8 mouse cellular contexts compared by ENCODE assay signal in the genomic region with DNA sequence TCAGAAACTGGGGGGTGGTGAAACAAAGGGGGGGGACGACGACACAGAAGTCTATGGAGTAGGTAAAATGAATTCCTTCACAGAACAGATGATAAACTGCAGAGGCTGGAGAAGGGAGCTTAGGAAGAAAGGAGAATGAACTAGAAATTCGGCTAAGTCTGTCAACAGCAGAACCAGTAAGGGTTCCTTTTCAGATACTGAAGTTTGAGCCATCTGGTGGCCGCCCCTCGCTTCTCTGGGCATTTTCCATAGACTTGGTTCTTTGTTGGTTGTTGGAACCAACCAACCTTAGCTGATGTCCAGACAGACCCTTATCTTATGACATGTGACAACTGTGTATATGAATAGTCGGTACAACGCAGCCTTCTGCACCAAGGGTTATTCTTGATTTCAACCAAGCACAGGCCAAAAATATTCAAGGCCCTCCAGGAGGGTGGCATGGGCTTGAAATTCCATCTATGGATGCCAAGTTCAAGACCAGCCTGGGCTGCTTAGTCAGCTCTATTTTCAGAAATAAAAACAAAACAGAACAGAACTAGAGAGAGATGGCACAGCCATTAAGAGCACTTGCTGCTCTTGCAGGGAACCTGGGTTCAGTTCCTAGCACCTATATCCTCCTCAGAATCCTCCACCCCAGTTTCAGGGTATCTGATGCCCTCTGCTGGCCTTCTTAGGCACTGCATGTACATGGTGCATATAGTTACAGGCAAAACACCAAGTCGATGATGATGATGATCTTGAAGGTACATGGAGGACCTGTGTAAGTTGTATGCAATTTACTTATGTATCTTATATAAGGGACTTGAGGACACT. TPM values are rescaled to one million over a fixed set of nuclear protein-coding genes. Genes with fewer than 3 reads are reported as not detected.
DNase-seq lines count a peak whose midpoint lies in the region; ATAC-seq and TF ChIP-seq lines count a peak whose summit lies in the region.

No protein-coding gene starts in this region.

- H3K27me3 ChIP-seq in CH12.LX (replicated peaks): no peaks in the 10 kb centered on the region
- no peaks in the 10 kb centered on the region for H3K27me3 ChIP-seq in forebrain, embryonic 13.5 days
- no peaks in the 10 kb centered on the region for H3K27me3 ChIP-seq in limb, embryonic 10.5 days (ENCODE audit: low read depth, poor library complexity, severe bottlenecking)
- no peaks in the 10 kb centered on the region for H3K27me3 ChIP-seq in midbrain, embryonic 15.5 days (replicated peaks)

- peaks cover 0 to 27% of the 10 kb centered on the region in 2 experiments; a peak in 2 of 4 replicates for H3K4me1 ChIP-seq in CH12.LX (ENCODE audit: control insufficient read depth in 1 of 2, insufficient read depth in 2 of 2)
- H3K4me1 ChIP-seq in forebrain, embryonic 13.5 days: peaks cover 68% of the 10 kb centered on the region
- peaks cover 58% of the 10 kb centered on the region for H3K4me1 ChIP-seq in limb, embryonic 10.5 days
- H3K4me1 ChIP-seq in midbrain, embryonic 15.5 days: peaks cover 70% of the 10 kb centered on the region

- H3K27ac ChIP-seq in CH12.LX (ENCODE audit: insufficient read depth, low read depth): peak overlapping the region; percentile 83
- H3K27ac ChIP-seq in forebrain, embryonic 13.5 days: peak overlapping the region; percentile 21; the same call in 1 of the 2 replicates
- peak overlapping the region; percentile 97 for H3K27ac ChIP-seq in limb, embryonic 10.5 days
- no peak overlapping the region; the same call in 1 of the 2 replicates for H3K27ac ChIP-seq in midbrain, embryonic 15.5 days

- WGBS in forebrain, embryonic 13.5 days: 94% methylated on average over 8 of the region's 8 CpGs
- 86% methylated on average over 8 of the region's 8 CpGs for WGBS in limb, embryonic 10.5 days
- 92% methylated on average over 8 of the region's 8 CpGs for WGBS in midbrain, embryonic 15.5 days

- peak overlapping the region; percentile 58 to 74 (median 63) for H3K4me3 ChIP-seq in CH12.LX (replicated peaks in 1 of 3; ENCODE audit: low read depth in 2 of 3, low read length in 2 of 3, poor library complexity in 1 of 3)
- H3K4me3 ChIP-seq in forebrain, embryonic 13.5 days: peak overlapping the region; percentile 77; the same call in 1 of the 2 replicates
- H3K4me3 ChIP-seq in limb, embryonic 10.5 days: peak overlapping the region; percentile 73
- H3K4me3 ChIP-seq in midbrain, embryonic 15.5 days: peak overlapping the region; percentile 78

- H3K9ac ChIP-seq in CH12.LX (ENCODE audit: insufficient read depth, low read depth): peak overlapping the region; percentile 69
- peak overlapping the region; percentile 91 for H3K9ac ChIP-seq in forebrain, embryonic 13.5 days
- no peak overlapping the region for H3K9ac ChIP-seq in midbrain, embryonic 15.5 days

- TF ChIP-seq POLR2A in CH12.LX (IDR thresholded peaks at IDR 0.05; ENCODE audit: low read depth, low read length): no peak

- H3K36me3 ChIP-seq in CH12.LX (replicated peaks in 1 of 2; ENCODE audit: control insufficient read depth in 1 of 2, insufficient read depth in 1 of 2, low read length in 1 of 2): peaks cover 18 to 39% of the 10 kb centered on the region in 2 experiments
- peaks cover 46% of the 10 kb centered on the region for H3K36me3 ChIP-seq in forebrain, embryonic 13.5 days (ENCODE audit: poor library complexity, severe bottlenecking)
- H3K36me3 ChIP-seq in limb, embryonic 10.5 days: peaks cover 64% of the 10 kb centered on the region
- peaks cover 13% of the 10 kb centered on the region; the same call in 1 of the 2 replicates for H3K36me3 ChIP-seq in midbrain, embryonic 15.5 days (replicated peaks)

- TF ChIP-seq CTCF in CH12.LX (conservative IDR thresholded peaks at IDR 0.05 in 1 of 2, IDR thresholded peaks at IDR 0.05 in 1 of 2; ENCODE audit: low read depth in 2 of 2, low read length in 2 of 2): peak; percentile 63 to 70

- TF ChIP-seq RAD21 in CH12.LX (IDR thresholded peaks at IDR 0.05; ENCODE audit: low read depth, low read length): peak; percentile 51

- peak overlapping the region; percentile 85; the same call in 1 of the 2 replicates for H3K4me2 ChIP-seq in CH12.LX (ENCODE audit: insufficient read depth, low read depth, poor library complexity, severe bottlenecking)
- peak overlapping the region; percentile 100 for H3K4me2 ChIP-seq in forebrain, embryonic 13.5 days
- H3K4me2 ChIP-seq in midbrain, embryonic 15.5 days: peak overlapping the region; percentile 97

- no peak for ATAC-seq in forebrain, embryonic 13.5 days
- no peak for ATAC-seq in midbrain, embryonic 15.5 days (replicated peaks)

- peak; percentile 33 for DNase-seq in embryo, embryonic 10 days (ENCODE audit: low spot score)
- DNase-seq in embryo, embryonic 9.5 days (ENCODE audit: extremely low spot score): no peak
- DNase-seq in CH12.LX (ENCODE audit: extremely low read depth): peak; percentile 58
- peak; percentile 44 for DNase-seq in limb, embryonic 10.5 days (ENCODE audit: low spot score)
- no peak for DNase-seq in yolk sac, embryonic 10.5 days (ENCODE audit: low spot score)
- no peak for DNase-seq in Muller cell, postnatal 12 days (ENCODE audit: inconsistent ontology term)

- H3K9me3 ChIP-seq in CH12.LX (replicated peaks; ENCODE audit: low read length): peaks cover 4% of the 10 kb centered on the region
- peaks cover 4% of the 10 kb centered on the region; the same call in 1 of the 2 replicates for H3K9me3 ChIP-seq in forebrain, embryonic 13.5 days (replicated peaks)
- no peaks in the 10 kb centered on the region for H3K9me3 ChIP-seq in limb, embryonic 10.5 days (replicated peaks)
- no peaks in the 10 kb centered on the region for H3K9me3 ChIP-seq in midbrain, embryonic 15.5 days

- peaks cover 51% of the 10 kb centered on the region for H3K79me2 ChIP-seq in CH12.LX (replicated peaks; ENCODE audit: control insufficient read depth, extremely low read depth, insufficient read depth, poor library complexity, severe bottlenecking)

- dilution Hi-C loops in CH12.LX (cut with MboI; ENCODE audit: extremely low pct_ligation_motif_present, extremely low pct_unique_long_range_greater_than_20kb, low sequenced_read_pairs): no loop called here

- in situ Hi-C loops in CH12.LX (cut with MboI; ENCODE audit: low pct_ligation_motif_present, low pct_unique_long_range_greater_than_20kb, low sequenced_read_pairs): loop anchor here (5.0 kb wide), 1 partner anchor 34 kb away; the partner anchor contains the start of gene Tubb5

- no peak for TF ChIP-seq EP300 in CH12.LX (IDR thresholded peaks at IDR 0.05; ENCODE audit: low read length)

TF ChIP-seq in CH12.LX, 34 proteins besides CTCF, POLR2A, EP300 and RAD21 (continues in another document):
- no peak for TF ChIP-seq CHD2 (IDR thresholded peaks at IDR 0.05; ENCODE audit: low read length)
- peak; percentile 53 for TF ChIP-seq SMC3 (IDR thresholded peaks at IDR 0.05; ENCODE audit: low read depth, low read length)
- TF ChIP-seq HCFC1 (IDR thresholded peaks at IDR 0.05; ENCODE audit: low read depth, low read length): no peak
- 0 out of 2 replicates have a peak, but pooled peaks have one; percentile 9 for TF ChIP-seq TBP (conservative IDR thresholded peaks at IDR 0.05; ENCODE audit: low read depth, low read length)
- no peak for TF ChIP-seq MXI1 (IDR thresholded peaks at IDR 0.05; ENCODE audit: low read depth, low read length)
- TF ChIP-seq GABPA (IDR thresholded peaks at IDR 0.05; ENCODE audit: insufficient replicate concordance, low read depth, low read length): no peak
- TF ChIP-seq MAX (IDR thresholded peaks at IDR 0.05; ENCODE audit: low read length): no peak
- TF ChIP-seq ZKSCAN1 (IDR thresholded peaks at IDR 0.05; ENCODE audit: borderline replicate concordance, low read depth, low read length): no peak
- TF ChIP-seq KAT2A (IDR thresholded peaks at IDR 0.05; ENCODE audit: insufficient replicate concordance, low read length): no peak

RNA-seq across cellular contexts. Expression of gene Ppp1r18, which starts 5.7 kb away (rescaled TPM):
- 20.5 and 21.4 TPM in 2 replicates for total RNA-seq in CH12.LX (2012; rRNA removed)
- total RNA-seq in CH12.LX (2014; rRNA removed): 7.5 and 8.5 TPM in 2 replicates
- polyA plus RNA-seq in CH12.LX (2012; ENCODE audit: insufficient read length, low read depth): 48.9 and 50.1 TPM in 2 replicates
- polyA plus RNA-seq in forebrain, embryonic 13.5 days (2015; fragmentation: Nextera tagmentation; extraction: Ambion mirVana): 20.9 and 22.7 TPM in 2 replicates
- polyA plus RNA-seq in limb, embryonic 10.5 days (2016; fragmentation: Nextera tagmentation; extraction: Ambion mirVana): 21.4 and 22.1 TPM in 2 replicates
- polyA plus RNA-seq in midbrain, embryonic 15.5 days (2015; fragmentation: Nextera tagmentation; extraction: Ambion mirVana): 20.3 and 23.3 TPM in 2 replicates

RNA-seq across cellular contexts. Expression of gene Dhx16, which starts 8.5 kb away (rescaled TPM):
- total RNA-seq in CH12.LX (2012; rRNA removed) (75.3 and 81.0 TPM in 2 replicates), CH12.LX (2014; rRNA removed) (74.8 and 75.0 TPM in 2 replicates)
- polyA plus RNA-seq in CH12.LX (2012; ENCODE audit: insufficient read length, low read depth): 84.4 and 107 TPM in 2 replicates
- polyA plus RNA-seq in forebrain, embryonic 13.5 days (2015; fragmentation: Nextera tagmentation; extraction: Ambion mirVana): 38.6 and 39.9 TPM in 2 replicates
- polyA plus RNA-seq in limb, embryonic 10.5 days (2016; fragmentation: Nextera tagmentation; extraction: Ambion mirVana): 58.4 and 62.4 TPM in 2 replicates
- polyA plus RNA-seq in midbrain, embryonic 15.5 days (2015; fragmentation: Nextera tagmentation; extraction: Ambion mirVana): 36.3 and 40.4 TPM in 2 replicates

RNA-seq across cellular contexts. Expression of gene Nrm, which starts 10.0 kb away (rescaled TPM):
- total RNA-seq in CH12.LX (2012; rRNA removed) (12.5 and 16.7 TPM in 2 replicates), CH12.LX (2014; rRNA removed) (10.0 and 12.1 TPM in 2 replicates)
- 14.0 and 15.4 TPM in 2 replicates for polyA plus RNA-seq in CH12.LX (2012; ENCODE audit: insufficient read length, low read depth)
- 41.3 and 47.9 TPM in 2 replicates for polyA plus RNA-seq in forebrain, embryonic 13.5 days (2015; fragmentation: Nextera tagmentation; extraction: Ambion mirVana)
- polyA plus RNA-seq in limb, embryonic 10.5 days (2016; fragmentation: Nextera tagmentation; extraction: Ambion mirVana): 61.7 and 67.1 TPM in 2 replicates
- 18.6 and 18.9 TPM in 2 replicates for polyA plus RNA-seq in midbrain, embryonic 15.5 days (2015; fragmentation: Nextera tagmentation; extraction: Ambion mirVana)

RNA-seq across cellular contexts. Expression of gene 2310061I04Rik, which starts 26.1 kb away (rescaled TPM):
- total RNA-seq in CH12.LX (2012; rRNA removed) (7.1 and 8.7 TPM in 2 replicates), CH12.LX (2014; rRNA removed) (4.2 and 5.7 TPM in 2 replicates)
- polyA plus RNA-seq in CH12.LX (2012; ENCODE audit: insufficient read length, low read depth): 39.5 and 46.4 TPM in 2 replicates
- 31.6 and 36.6 TPM in 2 replicates for polyA plus RNA-seq in forebrain, embryonic 13.5 days (2015; fragmentation: Nextera tagmentation; extraction: Ambion mirVana)
- polyA plus RNA-seq in limb, embryonic 10.5 days (2016; fragmentation: Nextera tagmentation; extraction: Ambion mirVana): 23.2 and 27.6 TPM in 2 replicates
- polyA plus RNA-seq in midbrain, embryonic 15.5 days (2015; fragmentation: Nextera tagmentation; extraction: Ambion mirVana): 68.2 and 72.8 TPM in 2 replicates

RNA-seq across cellular contexts. Expression of gene Mdc1, which starts 29.8 kb away (rescaled TPM):
- total RNA-seq in CH12.LX (2012; rRNA removed) (8.2 and 8.5 TPM in 2 replicates), CH12.LX (2014; rRNA removed) (2.4 and 3.3 TPM in 2 replicates)
- polyA plus RNA-seq in CH12.LX (2012; ENCODE audit: insufficient read length, low read depth): 14.4 and 15.7 TPM in 2 replicates
- polyA plus RNA-seq in forebrain, embryonic 13.5 days (2015; fragmentation: Nextera tagmentation; extraction: Ambion mirVana): 15.1 and 18.4 TPM in 2 replicates
- polyA plus RNA-seq in limb, embryonic 10.5 days (2016; fragmentation: Nextera tagmentation; extraction: Ambion mirVana): 23.2 and 27.3 TPM in 2 replicates
- polyA plus RNA-seq in midbrain, embryonic 15.5 days (2015; fragmentation: Nextera tagmentation; extraction: Ambion mirVana): 9.0 and 10.7 TPM in 2 replicates

Comparison
In these comparisons a context has a peak if more than half of its experiments do, and no peak if none do; other contexts are left out.
1. DNase-seq: peak in embryo, embryonic 10 days (single experiment), CH12.LX (single experiment) and limb, embryonic 10.5 days (single experiment); none in embryo, embryonic 9.5 days (single experiment), yolk sac, embryonic 10.5 days (single experiment) and Muller cell, postnatal 12 days (single experiment).
2. Peak in every context shown above with its lines, with median percentiles within 50 percentile points of each other: H3K4me2 ChIP-seq and H3K4me3 ChIP-seq.